Mouse (Mus musculus): ENCODE measurements around the gene Stard5.

Gene Stard5

DNA sequence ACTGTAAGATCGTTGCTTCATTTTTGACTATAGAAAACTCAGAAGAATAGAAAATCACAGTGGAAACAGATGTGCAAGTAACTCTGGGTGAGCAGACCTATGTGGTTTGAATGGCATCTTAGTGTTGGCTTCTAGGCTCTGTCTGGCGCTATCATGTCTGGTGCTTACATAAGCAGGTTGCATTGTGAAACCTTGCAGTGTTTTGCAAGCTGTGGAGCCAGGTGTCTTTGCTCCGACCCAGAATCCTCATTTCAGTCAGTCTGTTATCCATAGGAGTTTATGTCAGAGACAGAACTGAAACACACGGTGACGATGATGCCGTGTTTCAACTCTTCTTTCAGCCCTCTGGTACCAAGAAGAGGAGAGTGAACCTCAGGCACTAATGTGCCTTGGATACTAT, 2.1 kb downstream of the Stard5 start:
- DNase-seq (ENCODE audit: low read depth) = no peak

DNA sequence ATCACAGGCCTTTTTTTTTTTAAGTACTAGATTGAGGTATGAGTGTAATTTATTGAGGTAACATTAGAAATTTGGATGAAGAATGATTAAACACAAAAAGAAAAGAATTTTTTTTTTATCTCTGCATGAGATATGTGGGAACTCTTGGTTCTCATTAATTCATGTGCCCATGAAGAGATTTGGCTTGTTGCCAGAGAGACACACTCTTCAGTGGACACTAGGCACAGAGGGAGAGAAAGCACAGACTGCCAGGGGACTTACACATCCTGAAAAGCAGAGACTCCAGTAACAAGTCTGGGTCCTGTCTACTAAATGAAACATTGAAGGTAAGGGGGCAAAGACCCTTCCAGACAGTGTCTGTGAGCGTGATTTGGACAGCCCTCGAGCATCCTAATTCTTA, 4.0 kb downstream of the Stard5 start:
- DNase-seq (ENCODE audit: low read depth) = no peak

DNA sequence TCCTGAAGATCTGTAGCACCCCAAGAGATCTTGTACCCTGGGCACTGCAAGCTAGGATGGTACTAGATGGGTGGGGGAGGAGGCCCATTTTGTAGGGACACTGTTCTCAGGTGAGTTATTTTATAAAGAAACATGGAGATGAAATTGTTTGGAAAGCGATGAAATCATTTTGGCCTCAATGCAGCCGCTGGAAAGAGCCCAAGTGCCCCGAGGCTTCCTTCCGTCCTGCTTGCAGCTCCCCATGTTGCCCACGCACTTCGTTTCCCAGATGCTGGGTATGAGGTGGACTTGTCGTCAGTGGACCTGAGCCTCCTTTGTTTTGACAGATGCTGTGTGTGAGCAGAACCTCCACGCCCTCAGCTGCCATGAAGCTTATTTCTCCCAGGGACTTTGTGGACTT, 4.7 kb downstream of the Stard5 start:
- no peak for DNase-seq (ENCODE audit: low read depth)

DNA sequence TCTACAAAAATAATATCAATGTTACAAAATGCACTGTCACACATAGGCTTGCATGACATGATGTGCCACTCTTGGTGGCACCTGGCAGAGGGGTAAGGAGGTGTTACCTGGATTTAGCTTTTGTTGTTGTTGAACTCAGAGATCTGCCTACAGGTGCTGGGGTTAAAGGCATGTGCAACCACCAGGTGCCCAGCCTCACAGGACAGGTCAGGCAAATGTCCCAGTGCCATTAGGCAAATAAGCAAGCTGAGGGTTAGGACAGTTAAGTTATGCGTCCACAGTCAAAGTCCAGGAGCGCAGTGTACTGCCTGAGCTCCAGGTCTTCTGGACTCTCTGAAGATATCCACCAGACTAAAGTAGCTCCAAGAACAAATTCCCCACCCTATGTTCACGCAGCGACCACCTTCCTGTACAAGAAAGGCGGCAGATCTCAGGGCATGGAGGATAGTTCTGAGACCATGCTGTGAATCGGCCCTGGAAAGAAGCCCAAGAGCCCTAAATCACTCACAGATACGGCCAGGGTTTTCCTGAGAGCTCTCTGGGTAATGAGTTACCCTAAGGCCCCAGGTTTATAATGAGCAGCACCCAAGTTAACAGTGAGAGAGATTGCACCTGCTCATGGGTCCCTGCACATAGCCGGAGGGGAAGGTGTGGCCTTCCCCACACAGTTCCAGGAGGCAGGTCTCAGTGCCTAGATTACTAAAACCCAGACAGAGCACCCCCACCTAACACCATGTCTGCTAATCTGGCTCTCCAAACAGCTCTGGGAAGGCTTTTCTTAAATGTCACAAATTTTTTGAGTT, 6.2 kb downstream of the Stard5 start:
- DNase-seq (ENCODE audit: low read depth) = no peak

DNA sequence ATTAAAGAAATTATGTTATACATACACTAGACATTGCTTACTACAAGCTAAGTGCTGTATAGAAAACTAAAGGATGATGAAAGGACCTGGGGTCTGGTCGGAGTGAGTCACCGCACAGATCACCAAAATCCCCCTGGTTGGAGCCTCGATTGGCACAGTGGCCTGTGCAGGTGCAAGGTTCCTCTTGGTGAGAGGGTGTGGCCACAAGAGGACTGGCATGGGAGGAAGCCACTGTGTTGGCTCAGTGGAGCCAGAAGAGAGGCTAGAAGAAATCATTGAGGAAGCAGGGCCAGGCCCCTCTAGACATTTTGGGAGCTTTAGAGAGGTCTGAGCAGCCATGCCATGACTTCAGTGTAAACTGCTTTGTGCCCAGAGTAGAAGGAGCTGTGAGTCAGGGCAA, 7.3 kb downstream of the Stard5 start:
- no peak for DNase-seq (ENCODE audit: low read depth)

DNA sequence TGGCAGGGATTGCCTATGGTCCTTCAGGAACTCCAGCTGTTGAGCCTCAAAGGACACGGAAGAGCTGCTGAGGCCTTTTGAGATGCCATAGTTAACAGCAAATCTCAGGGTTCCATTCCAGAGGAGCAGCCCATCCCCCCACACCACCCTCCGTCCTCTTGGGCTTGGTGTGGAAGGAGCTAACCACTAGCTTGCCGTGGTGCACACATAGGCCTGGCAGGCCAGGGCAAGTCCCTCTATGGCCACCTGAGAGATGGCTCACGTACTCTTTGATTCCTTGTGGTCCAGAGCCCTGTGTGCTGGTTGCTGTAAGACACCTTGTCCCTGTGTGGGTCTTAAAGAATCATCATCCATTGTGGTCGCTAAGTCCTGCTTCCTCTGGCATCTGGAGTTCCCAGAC, 8.8 kb downstream of the Stard5 start:
- no peak for DNase-seq (ENCODE audit: low read depth)

DNA sequence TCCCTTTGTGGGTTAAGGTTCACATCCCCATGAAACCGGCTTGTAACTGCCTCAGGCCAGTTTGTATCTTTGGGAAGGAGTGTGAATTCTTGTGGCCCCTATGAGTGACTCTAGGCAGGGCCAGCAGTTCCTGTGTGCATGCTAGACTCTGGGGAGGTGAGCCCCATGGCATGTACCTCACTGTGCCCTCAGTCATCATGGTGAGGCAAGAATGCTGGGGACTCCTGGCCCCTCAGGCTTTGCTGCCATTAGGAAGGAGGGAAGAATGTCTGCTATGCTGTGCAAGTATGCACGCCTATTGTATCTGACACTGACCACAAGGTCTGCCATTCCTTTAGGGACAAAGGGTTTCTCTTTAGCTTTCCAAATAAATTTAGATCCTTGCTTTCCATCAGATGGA, 9.4 kb downstream of the Stard5 start:
- DNase-seq (ENCODE audit: low read depth) = no peak

DNA sequence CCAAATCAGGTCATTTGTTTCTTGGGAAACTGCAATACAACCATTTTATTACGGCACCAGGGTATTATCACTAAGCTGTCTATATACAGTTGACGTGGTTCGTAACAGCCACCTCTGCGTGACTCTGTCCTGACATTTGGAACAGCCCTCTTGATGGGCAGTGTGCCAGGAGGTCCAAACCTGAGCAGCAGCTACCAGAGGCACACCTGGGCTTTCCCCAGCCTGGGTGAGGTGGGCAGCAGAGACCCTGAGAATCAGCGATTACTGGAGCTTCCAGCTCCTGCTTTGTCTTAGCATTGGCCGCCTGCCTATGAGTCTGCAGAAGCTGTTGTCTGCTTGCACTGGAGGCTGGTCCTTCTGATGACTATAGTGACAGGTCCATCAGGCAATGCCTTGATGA, 11.8 kb downstream of the Stard5 start:
- no peak for DNase-seq (ENCODE audit: low read depth)

DNA sequence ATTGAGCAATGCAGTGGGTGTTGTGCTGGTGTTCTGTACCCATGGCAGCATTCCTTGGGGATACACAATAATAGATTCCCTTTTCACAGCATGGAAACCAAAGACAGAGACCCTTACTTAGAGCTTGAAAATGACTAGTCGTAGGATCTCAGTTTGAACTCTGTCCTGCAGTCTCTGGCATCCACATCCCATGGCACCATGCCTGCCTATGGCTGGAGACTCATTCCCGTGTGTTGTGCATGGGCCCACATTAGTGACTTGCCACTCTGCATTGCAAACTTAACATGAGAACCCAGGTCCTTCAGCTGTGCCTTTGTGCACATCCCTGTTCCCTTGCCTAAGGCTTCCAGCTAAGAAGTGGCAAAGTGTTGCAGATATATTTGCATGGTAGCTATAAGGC, 13.0 kb downstream of the Stard5 start:
- DNase-seq (ENCODE audit: low read depth) = no peak

DNA sequence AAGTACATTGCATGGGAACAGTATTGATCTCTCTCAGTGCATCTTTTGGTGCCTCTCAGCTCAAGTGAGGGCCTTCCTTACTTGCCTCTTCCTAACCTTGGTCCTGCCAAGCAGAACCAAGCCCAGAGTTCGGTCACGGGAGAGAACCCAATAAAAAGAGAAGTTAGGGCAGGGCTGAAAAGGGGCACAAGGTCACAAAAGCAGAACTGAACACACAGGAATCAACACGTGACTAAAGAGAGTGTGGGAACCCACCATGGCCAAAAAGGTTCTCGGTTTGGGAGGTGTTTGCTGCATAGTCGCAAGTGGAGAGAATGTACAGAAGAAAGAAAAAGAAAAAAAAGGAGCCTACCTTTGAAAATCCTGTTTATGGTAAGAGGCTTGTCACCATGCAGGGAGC, 13.7 kb downstream of the Stard5 start:
- no peak for DNase-seq (ENCODE audit: low read depth)

DNA sequence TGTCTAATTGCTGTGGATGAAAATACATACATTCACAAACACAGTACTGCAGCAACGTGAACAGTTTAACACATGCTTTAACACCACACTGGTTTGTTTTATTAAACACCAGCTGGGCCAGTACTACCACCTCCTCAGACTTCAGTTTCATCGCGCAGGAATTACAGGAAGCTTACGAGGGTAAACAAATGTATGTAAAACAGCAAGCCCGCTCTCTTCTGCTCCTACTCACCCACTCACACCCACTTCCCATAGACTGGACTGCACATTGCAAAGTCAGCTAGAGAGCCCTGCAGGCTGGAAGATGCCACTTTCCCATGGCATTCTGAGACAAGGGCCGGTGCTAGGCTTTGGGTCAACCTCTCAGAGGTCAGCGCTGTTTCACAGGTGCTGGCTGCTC, 17.0 kb downstream of the Stard5 start:
- no peak for DNase-seq (ENCODE audit: low read depth)

DNA sequence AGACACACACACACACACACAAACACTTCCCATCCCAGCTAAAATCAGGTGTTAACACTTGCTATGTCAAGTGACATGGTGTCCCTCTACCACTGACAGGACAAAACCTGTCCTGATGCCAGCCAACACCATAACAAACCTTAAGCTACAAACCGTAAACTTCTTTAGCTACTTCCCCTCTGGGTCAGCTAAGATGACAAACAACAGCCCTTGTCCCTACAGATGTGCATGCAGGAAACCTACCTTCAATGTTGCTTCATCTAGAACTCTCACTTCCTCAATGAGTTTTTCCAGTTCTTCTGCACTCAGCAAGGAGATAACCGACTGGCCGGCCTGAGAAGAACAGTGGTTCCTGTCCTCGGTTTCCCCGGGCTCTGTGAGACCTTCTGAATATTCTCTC, 18.9 kb downstream of the Stard5 start:
- no peak for DNase-seq (ENCODE audit: low read depth)

DNA sequence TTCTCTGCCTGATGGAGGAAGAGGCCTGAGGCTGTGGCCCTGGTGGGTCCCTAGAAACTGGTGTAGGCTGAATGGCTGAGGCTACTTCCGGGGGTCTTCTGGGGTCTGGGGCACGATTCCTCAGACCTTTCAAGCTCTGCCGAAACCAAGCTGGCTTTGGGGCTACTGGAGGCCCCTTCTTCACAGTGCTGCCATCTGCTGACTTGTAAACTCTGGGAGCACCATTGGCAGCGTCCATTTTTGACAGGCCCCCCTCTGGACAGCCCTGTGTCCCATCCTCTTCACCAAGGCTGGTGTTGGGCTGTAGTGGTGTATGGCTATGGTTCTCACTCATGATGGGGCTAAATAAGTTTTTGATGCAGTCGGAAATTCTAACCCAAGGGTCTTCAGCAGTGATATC, 20.7 kb downstream of the Stard5 start:
- DNase-seq (ENCODE audit: low read depth) = no peak

DNA sequence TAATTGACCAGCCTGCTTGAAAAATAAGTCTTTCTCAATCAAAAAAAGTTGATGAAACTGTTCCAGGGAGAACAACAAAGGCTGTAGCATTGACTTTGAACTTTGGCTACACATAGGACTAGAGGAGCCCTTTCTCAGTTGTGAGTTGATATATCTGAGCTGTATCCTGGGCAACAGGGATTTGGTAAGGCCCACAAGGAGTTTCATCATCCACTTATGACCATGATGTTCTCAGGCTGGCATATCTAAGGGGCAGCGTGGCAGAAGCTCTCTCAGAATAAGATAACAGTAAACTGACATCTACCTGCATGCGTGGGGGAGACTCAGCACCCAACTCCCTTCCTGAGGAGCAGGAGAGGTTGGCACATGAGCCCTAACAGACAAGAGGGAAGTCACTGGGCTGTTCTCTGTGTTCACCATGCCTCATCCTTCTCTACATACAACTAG, 21.9 kb downstream of the Stard5 start:
- DNase-seq (ENCODE audit: low read depth) = no peak

DNA sequence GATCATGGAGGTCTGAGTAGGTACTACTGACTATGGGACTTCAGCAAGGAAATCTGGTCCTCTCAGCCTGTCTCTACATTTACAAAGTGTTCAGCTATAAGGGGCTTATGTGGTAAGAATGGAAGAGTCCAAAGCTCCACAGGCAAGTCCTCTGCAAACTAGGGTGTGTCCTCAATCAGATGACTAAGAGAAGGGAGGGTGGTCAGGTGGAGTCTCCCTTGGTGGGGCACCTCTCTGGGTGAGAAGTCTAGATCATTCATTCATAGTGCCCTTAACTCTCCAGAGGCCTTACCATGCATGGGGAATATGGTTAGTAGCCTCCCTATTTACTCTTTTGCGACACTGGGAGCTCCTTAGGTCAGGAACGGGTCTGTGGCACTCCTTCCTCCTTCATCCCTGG, 22.4 kb downstream of the Stard5 start:
- no peak for DNase-seq (ENCODE audit: low read depth)

DNA sequence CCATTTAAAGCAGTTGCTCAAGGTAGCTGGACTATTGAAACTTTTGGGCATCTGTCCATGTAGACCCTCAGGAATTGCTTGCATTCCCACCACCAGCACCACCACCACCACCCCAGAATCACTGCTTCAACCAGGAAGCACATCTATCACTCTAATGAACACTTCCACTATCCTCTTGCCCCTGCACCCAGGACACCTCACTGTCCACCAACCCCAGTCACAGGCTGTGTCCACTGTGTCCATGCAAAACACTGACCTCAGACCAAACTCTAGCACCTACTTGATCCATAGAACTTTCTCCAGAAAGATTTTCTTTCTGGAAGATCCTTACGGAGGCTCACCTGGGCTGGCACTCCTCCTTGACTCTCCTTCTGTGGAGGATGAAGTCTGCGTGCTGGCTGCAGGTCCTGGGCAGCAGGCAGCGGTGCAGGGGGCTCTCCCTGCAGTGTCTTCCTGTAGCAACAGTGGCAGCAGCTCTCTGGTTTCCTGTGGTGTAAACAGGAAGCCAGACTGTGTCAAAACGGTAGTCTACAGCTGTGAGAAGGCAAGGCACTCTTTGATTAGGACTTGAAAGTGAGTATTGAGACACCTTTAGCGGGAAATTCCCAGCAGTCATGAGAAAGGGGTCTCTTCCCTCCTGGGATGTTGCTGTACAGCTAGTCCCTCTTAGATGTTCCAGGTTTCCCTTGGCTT, 23.3 kb downstream of the Stard5 start:
- DNase-seq (ENCODE audit: low read depth) = no peak

DNA sequence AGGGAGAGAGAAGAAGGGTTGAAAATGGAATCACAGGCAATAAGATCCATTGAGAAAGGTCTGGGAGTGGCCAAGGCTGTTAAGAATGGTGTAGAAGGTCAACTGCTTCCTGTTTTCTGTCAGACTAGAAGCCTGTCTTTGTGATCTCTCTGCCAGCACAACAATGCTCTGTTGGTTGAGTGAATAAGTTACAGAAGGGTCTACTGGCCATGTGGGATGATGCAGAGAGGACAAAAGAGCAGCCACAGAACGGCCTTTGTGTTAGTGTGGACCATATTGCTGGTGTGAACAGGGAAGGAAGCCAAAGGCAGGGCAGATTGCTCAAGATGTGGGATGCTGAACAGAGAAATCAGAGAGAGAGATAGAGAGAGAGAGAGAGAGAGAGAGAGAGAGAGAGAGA, 27.0 kb downstream of the Stard5 start:
- DNase-seq (ENCODE audit: low read depth) = no peak

DNA sequence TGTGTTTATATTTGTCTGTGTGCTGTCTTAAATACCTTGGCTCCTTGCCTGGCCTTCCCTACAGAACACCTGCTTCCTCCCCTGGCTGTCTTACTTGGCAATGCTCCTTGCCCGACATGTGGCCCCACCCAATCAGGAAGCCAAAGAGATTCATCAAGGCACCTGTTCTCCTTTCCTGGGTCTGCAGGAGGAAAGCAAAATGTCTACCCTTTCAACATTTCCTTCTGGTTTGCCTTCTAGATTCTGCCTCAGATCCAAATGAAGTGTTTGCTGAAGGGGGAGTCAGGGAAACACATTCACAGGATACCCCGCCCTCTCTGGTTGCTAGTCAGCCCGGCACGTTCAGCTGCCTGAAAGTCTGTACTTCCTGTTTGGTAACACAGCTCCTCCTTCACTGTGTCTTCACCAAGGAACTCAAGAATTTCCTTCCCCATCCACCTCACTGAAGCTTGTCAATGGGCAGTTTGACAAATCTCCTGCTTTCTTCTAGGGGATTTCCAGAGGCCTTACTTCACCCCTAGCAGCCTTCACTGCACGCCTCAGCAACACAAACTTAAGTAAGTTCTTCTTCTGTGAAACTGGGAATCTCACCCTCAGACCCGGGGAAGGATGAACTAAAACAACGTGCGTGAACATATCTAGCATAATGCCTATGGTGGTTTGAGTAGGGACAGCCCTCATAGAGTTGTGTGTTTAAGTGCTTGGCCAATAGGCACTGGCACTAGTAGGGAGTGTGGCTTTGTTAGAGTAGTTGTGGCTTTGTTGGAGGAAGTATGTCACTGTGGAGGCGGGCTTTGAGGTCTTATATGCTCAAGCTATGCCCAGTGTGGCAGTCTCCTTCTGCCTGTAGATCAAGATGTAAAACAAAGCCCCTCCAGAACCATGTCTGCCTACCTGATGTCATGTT, 27.7 kb downstream of the Stard5 start:
- no peak for DNase-seq (ENCODE audit: low read depth)

DNA sequence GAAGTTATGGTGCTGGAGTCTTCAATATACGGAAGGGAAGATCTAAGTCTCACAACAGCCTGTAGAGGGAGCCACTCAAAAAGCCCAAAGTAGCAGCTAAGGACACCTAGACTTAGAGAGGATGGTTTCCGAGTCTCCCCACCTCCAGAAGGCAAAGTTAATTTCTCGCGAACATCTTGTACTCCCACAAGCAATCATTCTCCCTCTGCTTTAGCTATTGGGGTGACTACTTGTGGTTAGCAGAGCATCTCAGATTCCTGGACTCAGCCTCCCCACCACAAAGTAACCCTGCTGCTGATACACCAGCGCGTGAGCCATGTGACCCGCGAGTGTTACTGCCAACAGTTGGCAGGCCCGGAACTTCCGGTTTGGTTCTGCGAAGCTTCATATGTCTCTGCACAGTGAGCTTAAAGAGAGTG, 28.5 kb downstream of the Stard5 start:
- no peak for DNase-seq (ENCODE audit: low read depth)

DNA sequence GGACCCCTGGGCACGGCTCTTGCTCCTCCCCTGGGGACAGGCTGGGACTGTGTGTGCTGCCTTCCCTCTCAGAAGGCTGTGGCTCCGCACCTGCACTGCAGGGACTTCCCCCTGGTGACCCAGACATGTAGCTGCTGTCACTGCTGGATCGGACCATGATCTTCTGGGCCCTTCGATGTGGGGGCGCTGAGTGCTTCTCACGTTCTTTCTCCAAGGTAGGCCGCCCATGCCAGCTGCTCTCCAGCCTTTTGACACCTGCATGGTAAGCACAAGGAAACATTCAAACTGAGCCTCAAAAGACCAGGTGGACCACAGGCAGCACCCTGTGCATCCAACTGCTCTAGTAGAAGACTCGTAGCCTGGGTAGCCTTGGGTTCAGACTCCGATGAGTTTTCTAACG, 29.3 kb downstream of the Stard5 start:
- no peak for DNase-seq (ENCODE audit: low read depth)

DNA sequence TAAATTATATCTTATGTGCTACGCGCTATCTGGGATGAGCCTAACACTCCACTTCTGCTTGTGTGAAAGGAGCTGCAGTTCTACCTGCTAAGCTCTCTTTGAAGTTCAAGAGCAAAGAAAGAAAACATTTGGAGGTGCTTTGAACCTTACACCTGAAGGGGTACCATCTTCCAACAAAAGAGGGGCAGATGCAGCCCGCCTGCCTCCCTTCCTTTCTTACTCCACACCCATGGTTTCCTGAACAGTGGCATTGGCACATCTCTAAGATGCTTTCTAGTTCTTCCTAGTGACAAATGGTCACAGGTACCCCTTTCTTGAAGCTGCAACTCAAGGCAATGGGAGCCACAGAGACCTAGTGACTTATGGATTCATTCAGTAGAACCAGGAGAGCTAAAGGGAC, 30.0 kb downstream of the Stard5 start:
- DNase-seq (ENCODE audit: low read depth) = no peak

DNA sequence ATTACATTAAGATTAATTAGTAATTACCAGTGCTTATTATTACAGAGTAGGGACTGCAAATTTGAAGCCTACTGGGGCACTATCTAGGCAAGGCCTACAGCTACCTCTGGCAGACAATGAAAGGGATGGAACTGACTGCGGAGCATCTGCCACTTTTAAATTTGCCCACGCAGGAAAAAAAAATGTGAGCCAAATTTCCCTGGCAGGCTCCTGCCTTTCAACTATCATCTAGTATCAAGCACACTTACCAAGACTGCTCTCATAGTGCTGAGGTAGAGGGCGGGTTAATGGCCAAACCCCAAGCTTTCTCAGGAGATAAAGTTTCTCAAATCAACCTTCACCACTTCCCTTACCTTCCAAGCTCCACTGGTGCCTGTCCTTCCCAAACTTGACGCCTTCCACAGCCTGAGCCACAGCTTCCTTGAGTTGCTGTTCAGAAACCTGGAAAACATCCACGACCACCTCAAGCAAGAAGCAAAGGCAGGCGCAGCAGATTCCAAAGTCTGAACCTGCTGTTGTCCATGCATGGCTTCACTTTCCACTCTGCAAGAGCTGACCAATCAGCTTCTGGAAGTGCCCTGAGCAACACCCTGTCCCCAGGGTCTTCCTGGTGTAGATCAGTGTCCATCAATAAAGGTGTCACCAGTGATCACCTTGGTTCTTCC, 31.1 kb downstream of the Stard5 start:
- DNase-seq (ENCODE audit: low read depth) = no peak

Data from c-Kit-positive CD71-negative TER-119-negative erythroid progenitor cells, embryonic 14.5 days (primary cell).